Mouse (Mus musculus): Measurements from ENCODE around the gene Bmper. TPM values are rescaled to one million over a fixed set of nuclear protein-coding genes. Genes with fewer than 3 reads are reported as not detected.

The Bmper gene
- polyA plus RNA-seq, 1 experiment = 5.9 TPM

- no peak for DNase-seq (ENCODE audit: low read depth)
These were observed 77.5 kb downstream of the Bmper start for GRCm38 (mm10) chr9:23300376-23300775.

GRCm38 (mm10) chr9:23305681-23306080 is 82.8 kb downstream of the Bmper start:
- no peak for DNase-seq (ENCODE audit: low read depth)

GRCm38 (mm10) chr9:23306226-23306625 is 83.3 kb downstream of the Bmper start:
- no peak for DNase-seq (ENCODE audit: low read depth)

GRCm38 (mm10) chr9:23307835-23308234 is 85.0 kb downstream of the Bmper start:
- no peak for DNase-seq (ENCODE audit: low read depth)

GRCm38 (mm10) chr9:23310953-23311352 is 88.1 kb downstream of the Bmper start:
- DNase-seq (ENCODE audit: low read depth) = no peak

- no peak for DNase-seq (ENCODE audit: low read depth)
These were observed 89.1 kb downstream of the Bmper start for GRCm38 (mm10) chr9:23311956-23312355.

- no peak for DNase-seq (ENCODE audit: low read depth)
These were observed 90.0 kb downstream of the Bmper start for GRCm38 (mm10) chr9:23312877-23313276.

- no peak for DNase-seq (ENCODE audit: low read depth)
These were observed 92.9 kb downstream of the Bmper start for GRCm38 (mm10) chr9:23315631-23316330.

- DNase-seq (ENCODE audit: low read depth) = no peak
These were observed 105.0 kb downstream of the Bmper start for GRCm38 (mm10) chr9:23327830-23328229.

GRCm38 (mm10) chr9:23333041-23333622 is 110.3 kb downstream of the Bmper start:
- no peak for DNase-seq (ENCODE audit: low read depth)

- DNase-seq (ENCODE audit: low read depth) = no peak
These were observed 117.7 kb downstream of the Bmper start for GRCm38 (mm10) chr9:23340551-23340950.

GRCm38 (mm10) chr9:23341246-23341645 is 118.4 kb downstream of the Bmper start:
- DNase-seq (ENCODE audit: low read depth) = no peak

- DNase-seq (ENCODE audit: low read depth) = no peak
These were observed 121.5 kb downstream of the Bmper start for GRCm38 (mm10) chr9:23344353-23344752.

GRCm38 (mm10) chr9:23345093-23345844 is 122.4 kb downstream of the Bmper start:
- no peak for DNase-seq (ENCODE audit: low read depth)

- no peak for DNase-seq (ENCODE audit: low read depth)
These were observed 126.7 kb downstream of the Bmper start for GRCm38 (mm10) chr9:23349603-23350002.

GRCm38 (mm10) chr9:23351400-23351799 is 128.5 kb downstream of the Bmper start:
- DNase-seq (ENCODE audit: low read depth) = no peak

GRCm38 (mm10) chr9:23352396-23352795 is 129.5 kb downstream of the Bmper start:
- DNase-seq (ENCODE audit: low read depth) = no peak

GRCm38 (mm10) chr9:23354201-23354820 is 131.4 kb downstream of the Bmper start:
- no peak for DNase-seq (ENCODE audit: low read depth)

- no peak for DNase-seq (ENCODE audit: low read depth)
These were observed 135.2 kb downstream of the Bmper start for GRCm38 (mm10) chr9:23358108-23358507.

GRCm38 (mm10) chr9:23363139-23363538 is 140.3 kb downstream of the Bmper start:
- no peak for DNase-seq (ENCODE audit: low read depth)

GRCm38 (mm10) chr9:23363540-23363939 is 140.7 kb downstream of the Bmper start:
- no peak for DNase-seq (ENCODE audit: low read depth)

GRCm38 (mm10) chr9:23364047-23364446 is 141.2 kb downstream of the Bmper start:
- no peak for DNase-seq (ENCODE audit: low read depth)

Measured in gonadal fat pad, adult 2 months (tissue).